Mouse (Mus musculus) neural tube, embryonic 15.5 days (tissue): ENCODE results near the gene Kdelc1. TPM values are rescaled to one million over a fixed set of nuclear protein-coding genes. Genes with fewer than 3 reads are reported as not detected.

Source experiments
- ATAC-seq: fragments of 200-750 bp; cut with Nextera tagmentation; 2 replicates; pipeline ENCODE4 v1.8.0; 2017; ENCODE audit warnings: mild to moderate bottlenecking, moderate TSS enrichment, moderate library complexity; ENCODE audit not compliant: low FRiP score
- H3K27ac ChIP-seq: fragments of 300-500 bp; sonication (generic); replicated peaks from 2 replicates; pipeline ENCODE4 v1.5.1; 2015; ENCODE audit warnings: mild to moderate bottlenecking, inconsistent platforms
- H3K27me3 ChIP-seq: fragments of 300-500 bp; sonication (generic); replicated peaks from 2 replicates; pipeline ENCODE4 v1.6.1; 2015; ENCODE audit warnings: inconsistent platforms
- H3K36me3 ChIP-seq: fragments of 300-500 bp; sonication (generic); 2 replicates; pipeline ENCODE4 v1.6.1; 2015; ENCODE audit warnings: inconsistent platforms
- H3K4me1 ChIP-seq: fragments of 300-500 bp; sonication (generic); 2 replicates; pipeline ENCODE4 v1.6.1; 2015; ENCODE audit warnings: inconsistent platforms
- H3K4me2 ChIP-seq: fragments of 300-500 bp; sonication (generic); 2 replicates; pipeline ENCODE4 v1.6.1; 2015; ENCODE audit warnings: inconsistent platforms, mild to moderate bottlenecking, moderate library complexity
- H3K4me3 ChIP-seq: fragments of 300-500 bp; sonication (generic); replicated peaks from 2 replicates; pipeline ENCODE4 v1.5.1; 2015; ENCODE audit warnings: mild to moderate bottlenecking, inconsistent platforms
- H3K9ac ChIP-seq: fragments of 300-500 bp; sonication (generic); replicated peaks from 2 replicates; pipeline ENCODE4 v1.6.1; 2015; ENCODE audit warnings: mild to moderate bottlenecking, inconsistent platforms
- H3K9me3 ChIP-seq: fragments of 300-500 bp; sonication (generic); replicated peaks from 2 replicates; pipeline ENCODE4 v1.6.1; 2016; ENCODE audit warnings: inconsistent platforms
- WGBS: fragments of 180-500 bp; shearing (Covaris S2); methylation state at CpG from one replicate; pipeline ENCODE4 v1.1.7; 2015; ENCODE audit warnings: mixed read lengths; 5-methylcytosine and 5-hydroxymethylcytosine counted together
- polyA plus RNA-seq: library from polyadenylated mRNA; unstranded; fragments of >200 nt; fragmentation: Nextera tagmentation; extraction: Ambion mirVana; gene quantifications from 2 replicates; pipeline ENCODE4 v1.2.1, GENCODE M21; 2015

Gene Kdelc1
- polyA plus RNA-seq, 1 experiment from 2014 or later: 27.9 TPM

DNA sequence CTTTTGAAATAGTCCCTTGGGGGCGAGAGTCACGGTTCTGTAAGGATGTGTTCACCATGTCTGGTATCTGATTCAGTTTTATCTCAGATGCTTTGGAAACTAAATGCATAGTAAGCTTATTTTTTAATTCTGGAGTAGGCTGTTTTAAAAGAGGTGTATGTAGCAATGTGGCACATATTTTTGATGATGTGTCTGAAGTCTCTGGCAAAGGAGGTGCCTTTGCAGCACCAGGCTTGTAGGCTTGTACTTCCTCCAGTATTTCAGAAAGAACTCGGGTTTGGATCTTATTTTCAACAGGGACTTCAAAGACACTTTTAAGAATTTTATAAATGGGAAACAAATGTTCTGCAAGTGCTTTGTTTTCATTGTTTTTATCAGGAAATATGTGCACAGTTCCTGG, 60.8 kb downstream of the Kdelc1 start:
- no peak overlapping the region for H3K4me2 ChIP-seq
- H3K4me1 ChIP-seq: no peaks in the 10 kb centered on the region
- H3K4me3 ChIP-seq: no peak overlapping the region
- H3K9ac ChIP-seq: no peak overlapping the region
- H3K9me3 ChIP-seq: no peaks in the 10 kb centered on the region
- H3K36me3 ChIP-seq: no peaks in the 10 kb centered on the region
- H3K27ac ChIP-seq: no peak overlapping the region
- no peaks in the 10 kb centered on the region for H3K27me3 ChIP-seq
- 90% methylated on average over 3 of the region's 3 CpGs for WGBS
- ATAC-seq: no peak

Other genes with a start within 250 kb of the Kdelc1 start
- 60.4 and 60.6 TPM in 2 replicates for gene Tpp2, start 185.2 kb downstream of the Kdelc1 start, polyA plus RNA-seq
- 1.6 and 2.4 TPM in 2 replicates for gene Mettl21c, start 98.8 kb downstream of the Kdelc1 start, polyA plus RNA-seq
- 0.05 TPM in 2 replicates for gene Gm8251, start 56.9 kb downstream of the Kdelc1 start, polyA plus RNA-seq
- 42.6 and 53.8 TPM in 2 replicates for gene Tex30, start 16.4 kb downstream of the Kdelc1 start, polyA plus RNA-seq
- 24.6 and 28.9 TPM in 2 replicates for gene Bivm, start 149 bp upstream of the Kdelc1 start, polyA plus RNA-seq
- 24.2 and 24.4 TPM in 2 replicates for gene Ercc5, start 28.9 kb upstream of the Kdelc1 start, polyA plus RNA-seq
- gene Mettl21e, start 100.2 kb upstream of the Kdelc1 start, polyA plus RNA-seq: 0.06 TPM in 1 of 2 replicates, not detected in the other